Mouse (Mus musculus): ENCODE results near the gene Stmnd1. TPM values are rescaled to one million over a fixed set of nuclear protein-coding genes. Genes with fewer than 3 reads are reported as not detected.
"Not testable (repeated sequence)": the region's sequence is repeated elsewhere in the genome, so short reads cannot be mapped to it uniquely, and the experiment has no call there.

Gene Stmnd1
- total RNA-seq, 2 experiments from 2014 or later, result not detected

DNA sequence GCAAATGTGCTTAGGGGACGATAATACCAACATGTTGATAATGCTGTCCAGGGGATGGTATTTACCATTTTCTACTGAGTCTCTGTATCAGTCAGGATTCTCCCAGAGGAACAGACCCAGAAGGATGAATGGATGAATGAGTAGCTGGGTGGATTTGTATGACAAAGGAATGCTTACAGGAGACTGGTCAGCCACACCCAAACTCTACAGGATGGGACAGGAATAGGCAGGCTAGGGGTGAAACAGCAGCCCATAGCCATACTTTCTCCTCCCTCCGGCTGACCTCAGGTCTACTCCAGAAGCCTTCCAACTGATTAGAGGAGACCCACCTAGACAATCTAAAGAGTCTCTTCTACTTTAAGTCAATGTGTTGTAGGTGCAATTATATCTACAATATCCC, 9.0 kb downstream of the Stmnd1 start:
- no peak for ATAC-seq (replicated peaks; ENCODE audit: low FRiP score, low TSS enrichment, poor library complexity, severe bottlenecking)

DNA sequence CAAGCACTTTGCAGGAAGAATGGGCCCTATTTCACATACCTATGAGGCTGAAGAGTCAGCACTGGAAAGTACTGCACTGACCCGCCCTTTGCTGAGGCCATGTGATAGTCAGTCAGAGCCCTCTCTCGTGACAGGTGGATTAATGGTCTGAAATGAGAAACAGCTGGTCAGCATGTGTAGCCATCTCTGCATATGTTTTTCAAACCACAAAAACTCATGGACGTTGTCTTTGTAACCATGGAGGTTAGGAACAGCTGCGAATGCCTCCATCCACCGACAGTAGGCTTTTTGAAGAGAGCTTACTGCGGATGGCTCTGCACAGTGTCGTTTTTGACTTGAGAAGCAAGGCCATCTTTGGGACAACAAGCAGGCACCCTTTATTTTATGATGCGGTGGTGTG, 14.3 kb downstream of the Stmnd1 start:
- ATAC-seq (replicated peaks; ENCODE audit: low FRiP score, low TSS enrichment, poor library complexity, severe bottlenecking), result no peak

DNA sequence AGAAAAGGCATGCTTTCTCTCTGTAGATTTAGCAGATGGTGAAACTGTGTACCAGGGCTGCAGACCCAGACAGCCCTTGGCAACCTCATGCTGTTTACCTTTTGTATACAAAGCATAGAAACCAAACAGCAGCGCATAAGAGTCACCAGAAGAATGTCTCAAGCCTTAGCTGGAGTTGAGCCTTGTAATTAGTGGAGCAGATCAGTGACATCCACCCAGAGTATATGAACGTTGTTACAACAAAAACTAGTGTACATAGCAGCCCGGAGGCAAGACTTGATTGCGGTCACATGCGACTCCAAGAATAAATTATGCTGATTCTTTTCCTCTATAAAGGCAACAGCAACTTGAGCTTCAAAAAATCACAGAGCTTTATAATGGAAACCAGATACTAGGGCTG, 14.9 kb downstream of the Stmnd1 start:
- no peak for ATAC-seq (replicated peaks; ENCODE audit: low FRiP score, low TSS enrichment, poor library complexity, severe bottlenecking)

DNA sequence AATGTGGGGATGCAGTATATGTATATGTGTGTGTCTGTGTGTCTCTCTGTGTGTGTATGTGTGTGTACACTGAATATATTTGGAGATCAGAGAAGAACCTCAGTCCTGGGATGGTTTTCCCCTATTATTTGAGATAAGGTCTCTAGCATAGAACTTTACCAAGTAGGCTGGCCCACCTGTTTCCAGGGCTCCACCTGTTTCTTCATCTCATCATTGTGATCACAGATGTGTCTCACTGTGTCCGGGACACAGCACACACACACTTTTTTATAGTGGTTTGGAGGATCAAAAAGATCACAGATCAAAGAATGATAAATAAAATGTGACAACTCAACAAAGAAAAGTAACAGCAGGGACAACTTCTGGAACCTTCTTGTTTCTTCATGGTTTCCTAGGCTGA, 17.0 kb downstream of the Stmnd1 start:
- ATAC-seq (replicated peaks; ENCODE audit: low FRiP score, low TSS enrichment, poor library complexity, severe bottlenecking), result no peak

DNA sequence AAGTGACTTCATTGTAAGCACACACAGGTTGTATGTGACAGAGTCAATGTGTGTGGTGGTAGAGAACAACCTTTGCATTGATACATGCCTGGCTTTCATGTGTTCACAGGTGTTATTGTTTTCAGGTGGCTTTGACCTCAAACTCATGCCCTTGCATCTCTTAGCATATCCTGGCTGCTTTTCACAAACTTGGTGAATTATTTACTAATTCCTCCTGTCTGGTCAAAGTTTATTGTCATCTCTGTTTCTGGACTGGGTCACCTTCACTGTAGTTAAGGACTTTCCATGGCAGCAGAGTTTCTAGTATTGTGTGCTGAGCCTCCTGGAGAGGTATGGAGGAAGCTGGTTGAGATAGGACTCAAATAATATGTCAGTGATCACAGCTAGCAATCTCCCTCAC, 20.8 kb downstream of the Stmnd1 start:
- ATAC-seq (replicated peaks; ENCODE audit: low FRiP score, low TSS enrichment, poor library complexity, severe bottlenecking), result no peak

DNA sequence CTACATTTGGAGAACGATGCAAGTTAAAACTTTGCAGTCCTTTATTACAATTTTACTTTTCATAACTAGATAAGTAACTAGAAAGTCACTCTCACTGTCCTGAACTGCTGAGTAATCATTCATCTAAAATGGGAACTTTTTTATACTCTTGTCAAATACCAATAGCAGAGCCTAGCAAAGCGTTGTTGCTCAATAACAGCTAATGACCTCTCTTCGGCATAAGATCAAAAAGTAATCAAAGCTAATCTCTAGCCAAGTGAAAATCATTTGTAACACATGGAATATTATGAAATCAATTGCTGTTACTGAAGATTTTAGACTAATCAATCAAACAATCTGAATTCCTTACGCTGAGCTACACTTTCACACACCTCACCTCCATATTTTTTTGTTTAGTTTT, 24.2 kb downstream of the Stmnd1 start:
- ATAC-seq (replicated peaks; ENCODE audit: low FRiP score, low TSS enrichment, poor library complexity, severe bottlenecking), result no peak

DNA sequence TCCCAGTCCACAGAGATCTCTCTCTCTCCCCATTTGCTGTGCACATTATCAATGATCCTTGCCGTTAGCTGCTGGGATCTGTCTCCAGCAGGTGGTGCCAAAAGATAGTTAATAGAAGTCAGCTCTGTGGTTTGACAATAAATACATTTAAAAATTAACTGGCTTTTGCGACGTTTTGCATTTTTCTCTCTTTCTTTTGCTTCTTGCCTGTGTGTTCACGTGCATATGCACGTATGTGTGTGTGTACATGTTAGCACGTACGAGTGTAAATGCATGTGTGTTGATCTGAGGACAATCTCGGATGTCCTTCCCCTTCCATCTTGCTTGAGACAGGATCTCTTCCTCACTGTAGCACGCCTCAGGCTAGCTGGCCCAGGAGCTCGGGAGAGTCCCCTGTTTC, 37.3 kb downstream of the Stmnd1 start:
- 0 out of 2 replicates have a peak, but pooled peaks have one; percentile 37 for ATAC-seq (replicated peaks; ENCODE audit: low FRiP score, low TSS enrichment, poor library complexity, severe bottlenecking)

DNA sequence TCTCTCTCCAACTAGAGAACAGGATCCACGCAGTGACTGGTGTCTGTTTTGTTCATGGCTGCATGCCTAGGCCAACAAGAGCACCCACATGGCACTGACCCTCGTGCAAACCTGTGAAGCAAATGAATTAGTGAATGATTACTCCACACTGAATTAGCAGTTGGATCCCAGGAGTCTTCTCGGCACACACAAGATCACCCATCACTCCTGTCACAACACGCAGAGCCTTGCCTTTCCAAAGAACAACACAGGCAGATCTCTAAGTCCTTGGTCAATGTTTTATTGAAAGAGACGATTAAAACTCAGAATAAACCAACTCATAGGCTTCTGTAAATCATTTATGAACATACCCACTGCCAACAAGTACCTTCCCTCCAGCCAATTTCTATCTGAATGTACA, 39.7 kb downstream of the Stmnd1 start:
- no peak for ATAC-seq (replicated peaks; ENCODE audit: low FRiP score, low TSS enrichment, poor library complexity, severe bottlenecking)

DNA sequence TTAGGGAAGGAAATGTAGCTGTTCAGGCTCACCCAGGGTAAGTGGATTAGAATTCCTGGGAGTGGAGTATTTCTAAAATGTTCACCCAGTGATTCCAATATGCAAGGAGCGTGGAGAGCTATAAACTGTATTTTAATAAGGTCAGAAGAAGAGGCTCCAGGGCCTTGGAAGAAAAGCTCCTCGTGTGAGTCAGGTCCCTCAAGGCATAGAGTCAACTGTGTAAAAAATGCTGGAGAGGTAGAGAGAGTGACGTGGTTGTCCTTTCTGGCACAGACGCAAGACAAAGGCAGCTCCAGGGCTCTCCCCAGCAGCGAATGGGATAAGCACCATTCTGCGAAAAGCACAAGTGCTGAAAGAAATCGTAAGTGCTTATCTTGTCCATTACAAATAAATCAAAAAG, 41.6 kb downstream of the Stmnd1 start:
- ATAC-seq (replicated peaks; ENCODE audit: low FRiP score, low TSS enrichment, poor library complexity, severe bottlenecking), result no peak

DNA sequence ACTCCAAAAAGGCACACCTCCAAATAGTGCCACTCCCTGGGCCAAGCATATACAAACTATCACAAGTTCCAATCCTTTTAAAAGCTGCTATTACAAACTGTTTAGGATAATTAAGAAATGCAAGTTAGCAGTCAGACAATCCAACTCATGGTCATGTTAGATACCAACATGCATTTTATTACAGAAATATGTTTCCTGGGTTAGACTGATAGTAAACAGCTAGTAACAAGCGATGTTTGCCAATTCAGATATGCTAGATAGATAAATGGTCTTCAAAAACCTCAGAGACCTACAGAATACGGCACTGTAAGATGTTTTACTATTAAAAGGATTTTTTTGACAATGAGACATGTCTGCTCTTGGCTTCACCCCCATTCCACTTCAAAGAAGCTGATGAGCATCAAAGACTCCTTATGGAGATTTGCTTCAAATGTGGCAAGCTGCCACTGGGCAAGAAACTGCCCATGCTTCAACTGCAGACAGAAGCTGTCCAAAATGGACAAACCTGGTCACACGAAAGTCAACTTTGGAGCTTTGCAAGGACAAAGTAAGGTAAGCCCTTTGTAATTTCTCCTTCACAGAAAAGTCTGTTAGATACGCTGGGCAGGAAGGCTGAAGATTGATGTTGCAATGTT, 52.9 kb downstream of the Stmnd1 start:
- ATAC-seq (replicated peaks; ENCODE audit: low FRiP score, low TSS enrichment, poor library complexity, severe bottlenecking), result no peak

DNA sequence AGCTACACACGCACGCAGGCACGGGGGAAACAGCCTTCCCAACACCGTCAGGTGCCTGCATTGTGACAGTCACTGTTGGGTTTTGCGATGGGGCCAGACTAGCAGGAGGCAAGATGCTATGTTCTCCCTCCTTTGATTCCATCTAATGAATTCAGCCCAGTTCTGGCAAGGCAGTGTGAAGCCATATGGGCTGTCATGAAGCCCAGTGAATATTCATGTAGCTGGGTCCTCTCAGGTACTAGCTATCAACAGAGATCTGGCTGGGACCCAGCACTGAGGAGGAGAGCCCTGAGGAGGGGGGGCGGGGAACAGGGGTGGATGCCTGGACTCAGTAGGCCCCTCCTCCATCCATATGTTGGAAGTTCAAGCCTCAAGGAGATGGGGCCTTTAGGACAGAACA, 61.5 kb downstream of the Stmnd1 start:
- ATAC-seq (replicated peaks; ENCODE audit: low FRiP score, low TSS enrichment, poor library complexity, severe bottlenecking), result no peak

DNA sequence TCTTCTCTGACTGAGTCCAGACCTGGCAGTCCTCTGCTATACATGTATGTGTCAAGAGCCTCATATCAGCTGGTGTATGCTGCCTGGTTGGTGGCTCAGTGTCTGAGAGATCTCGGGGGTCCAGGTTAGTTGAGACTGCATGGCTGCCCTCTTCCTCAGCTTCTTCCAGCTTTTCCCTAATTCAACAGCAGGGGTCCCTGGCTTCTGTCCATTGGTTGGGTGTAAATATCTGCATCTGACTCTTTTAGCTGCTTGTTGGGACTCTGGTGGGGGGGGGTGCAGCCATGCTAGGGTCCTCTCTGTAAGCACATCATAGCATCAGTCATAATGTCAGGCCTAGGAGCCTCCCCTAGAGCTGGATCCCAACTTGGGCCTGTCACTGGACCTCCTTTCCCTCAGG, 62.8 kb downstream of the Stmnd1 start:
- ATAC-seq (replicated peaks; ENCODE audit: low FRiP score, low TSS enrichment, poor library complexity, severe bottlenecking), result not testable (repeated sequence)

DNA sequence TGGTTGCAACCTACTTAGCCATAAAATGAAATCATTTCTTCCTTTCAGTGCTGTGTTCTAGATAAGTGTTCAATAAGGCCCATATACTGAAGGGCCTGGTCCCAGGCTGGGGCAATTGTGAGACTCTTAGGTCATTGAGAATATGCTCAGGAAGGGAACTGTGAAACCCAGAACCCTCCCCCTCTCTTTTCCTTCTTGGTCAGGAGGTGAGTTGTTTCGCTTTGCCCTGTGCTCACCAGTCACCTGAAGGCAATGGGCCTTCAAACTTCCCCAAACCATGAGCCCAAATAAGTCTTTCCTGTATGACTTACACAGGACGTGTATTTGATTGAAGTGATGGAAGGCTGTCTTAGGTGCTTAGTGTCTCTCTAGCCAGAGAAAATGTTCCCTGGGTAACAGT, 64.3 kb downstream of the Stmnd1 start:
- ATAC-seq (replicated peaks; ENCODE audit: low FRiP score, low TSS enrichment, poor library complexity, severe bottlenecking), result no peak

DNA sequence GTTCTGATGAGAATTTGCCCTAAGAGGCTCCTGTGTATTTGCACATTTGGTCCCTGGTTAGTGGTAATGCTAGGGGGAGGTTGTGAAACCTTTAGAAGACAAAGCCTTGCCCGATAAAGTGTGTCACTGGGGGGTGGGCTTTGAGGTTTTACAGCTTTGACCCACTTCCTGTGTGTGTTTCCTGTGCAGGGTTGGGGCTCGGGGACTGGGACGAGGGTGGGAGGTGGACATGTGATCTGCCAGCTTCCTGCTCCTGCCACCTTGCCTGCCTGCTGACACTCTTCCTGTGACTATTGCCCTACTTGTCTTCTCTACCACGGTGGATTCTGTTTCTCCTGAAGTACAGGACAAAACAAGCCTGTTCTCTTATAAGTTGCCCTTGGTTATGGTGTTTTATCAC, 66.4 kb downstream of the Stmnd1 start:
- 0 out of 2 replicates have a peak, but pooled peaks have one; percentile 26 for ATAC-seq (replicated peaks; ENCODE audit: low FRiP score, low TSS enrichment, poor library complexity, severe bottlenecking)

DNA sequence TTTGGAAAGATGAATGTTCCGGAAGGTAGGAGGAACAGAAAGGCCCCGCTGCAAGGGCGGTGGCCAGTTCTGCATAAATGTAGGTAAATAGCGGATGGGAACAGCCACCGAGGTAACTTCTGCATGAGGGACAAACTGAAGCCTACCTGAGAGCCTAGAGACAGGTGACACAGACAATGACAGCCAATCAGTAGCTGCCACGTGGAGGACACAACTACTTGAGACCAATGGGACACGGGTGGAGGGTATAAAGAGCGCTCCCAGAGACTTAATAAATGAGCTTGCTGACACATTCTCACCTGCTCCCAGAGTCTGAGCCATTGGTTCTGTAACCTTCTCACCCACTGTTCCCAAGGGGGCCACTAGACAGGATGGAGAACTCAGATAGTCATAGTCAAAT, 67.1 kb downstream of the Stmnd1 start:
- no peak for ATAC-seq (replicated peaks; ENCODE audit: low FRiP score, low TSS enrichment, poor library complexity, severe bottlenecking)

DNA sequence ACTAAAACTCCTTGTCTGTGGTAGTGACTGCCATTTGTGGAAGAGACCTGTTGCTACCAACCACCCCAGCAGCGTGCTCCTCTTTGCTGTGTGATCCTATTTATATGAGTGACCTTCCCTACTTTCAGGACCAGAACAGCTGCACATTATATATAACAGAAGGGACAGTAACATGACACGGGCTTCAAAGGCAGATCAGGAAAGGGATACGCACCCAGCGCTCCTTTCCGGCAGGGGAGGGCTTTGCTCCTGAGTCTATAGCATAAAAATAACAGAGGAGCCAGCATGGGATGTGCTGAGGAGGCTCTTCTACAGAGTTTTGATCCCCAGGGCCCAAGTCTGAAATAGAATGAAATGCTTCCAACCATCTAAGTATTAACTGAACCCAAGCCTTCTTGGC, 67.9 kb downstream of the Stmnd1 start:
- ATAC-seq (replicated peaks; ENCODE audit: low FRiP score, low TSS enrichment, poor library complexity, severe bottlenecking), result no peak

DNA sequence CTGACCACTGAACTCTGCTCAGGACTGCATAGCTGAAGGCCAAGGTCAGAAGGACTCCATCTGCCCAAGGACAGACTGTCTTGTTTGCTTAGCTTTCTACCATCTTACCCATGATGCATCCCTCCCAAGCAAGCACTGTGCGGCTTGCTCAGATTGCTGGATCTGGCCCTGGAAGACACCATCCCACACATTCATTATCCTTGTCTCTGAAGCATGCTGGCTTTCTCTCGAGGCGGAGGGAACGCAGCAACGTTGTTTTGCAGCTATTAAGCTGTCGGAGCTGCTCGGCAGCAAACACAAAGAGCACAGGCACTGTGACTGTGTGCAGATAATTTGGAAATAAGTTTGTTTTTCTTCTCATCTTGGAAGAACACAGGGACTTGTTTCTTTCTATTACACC, 69.7 kb downstream of the Stmnd1 start:
- ATAC-seq (replicated peaks; ENCODE audit: low FRiP score, low TSS enrichment, poor library complexity, severe bottlenecking), result no peak

DNA sequence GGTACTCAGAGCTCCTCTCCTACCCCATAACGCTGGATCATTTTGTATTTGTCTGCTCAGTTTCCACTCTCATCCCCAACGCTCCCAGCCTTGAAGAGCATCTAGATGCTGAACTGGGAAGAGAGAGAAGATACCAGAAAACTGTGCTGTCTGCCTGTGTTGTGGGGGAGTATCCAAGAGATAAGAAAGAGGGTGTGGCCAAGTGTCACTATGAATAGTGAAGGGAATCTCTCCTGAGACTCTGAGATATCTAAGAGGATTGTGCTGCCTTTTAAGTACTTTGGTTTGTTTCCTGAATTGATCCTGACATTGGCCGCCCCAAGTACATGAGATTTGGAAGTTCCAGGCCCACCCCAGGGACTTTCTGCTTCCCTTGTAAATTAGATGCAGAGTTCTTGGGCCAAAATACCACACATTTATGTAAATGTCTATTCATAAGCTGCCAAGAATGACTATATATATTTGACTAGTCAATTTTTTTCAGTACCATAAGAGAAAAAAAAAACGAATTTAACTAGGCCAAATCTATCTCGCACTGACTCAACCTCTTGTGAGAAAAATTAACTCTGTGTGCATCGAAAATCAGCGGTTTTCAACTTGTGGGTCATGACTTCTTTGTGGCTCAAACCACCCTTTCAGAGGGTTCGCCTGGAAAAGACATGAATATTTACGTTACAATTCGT, 73.5 kb downstream of the Stmnd1 start:
- ATAC-seq (replicated peaks; ENCODE audit: low FRiP score, low TSS enrichment, poor library complexity, severe bottlenecking), result peak; percentile 88

DNA sequence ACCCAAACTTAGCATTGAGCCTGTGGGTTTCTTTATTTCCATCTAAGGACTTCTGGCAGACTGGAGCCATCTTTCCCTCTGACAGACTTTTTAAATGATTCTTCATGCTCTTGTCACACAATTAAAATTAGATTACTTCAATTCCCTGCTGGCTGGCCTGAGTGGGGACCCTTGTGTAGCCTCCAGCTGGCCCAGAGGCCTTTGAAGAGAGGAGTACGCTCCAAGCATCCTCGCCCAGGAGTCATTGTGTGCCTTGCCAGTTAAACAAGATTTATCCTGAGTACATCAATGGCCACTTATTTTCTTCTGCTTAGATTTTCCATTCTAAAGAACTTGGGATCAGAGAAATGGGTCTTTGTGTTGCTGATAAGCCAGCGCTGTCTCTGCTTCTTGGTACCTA, 76.1 kb downstream of the Stmnd1 start:
- ATAC-seq (replicated peaks; ENCODE audit: low FRiP score, low TSS enrichment, poor library complexity, severe bottlenecking), result no peak
